ENCODE assay signal across 12 mouse cellular contexts in the genomic region with DNA sequence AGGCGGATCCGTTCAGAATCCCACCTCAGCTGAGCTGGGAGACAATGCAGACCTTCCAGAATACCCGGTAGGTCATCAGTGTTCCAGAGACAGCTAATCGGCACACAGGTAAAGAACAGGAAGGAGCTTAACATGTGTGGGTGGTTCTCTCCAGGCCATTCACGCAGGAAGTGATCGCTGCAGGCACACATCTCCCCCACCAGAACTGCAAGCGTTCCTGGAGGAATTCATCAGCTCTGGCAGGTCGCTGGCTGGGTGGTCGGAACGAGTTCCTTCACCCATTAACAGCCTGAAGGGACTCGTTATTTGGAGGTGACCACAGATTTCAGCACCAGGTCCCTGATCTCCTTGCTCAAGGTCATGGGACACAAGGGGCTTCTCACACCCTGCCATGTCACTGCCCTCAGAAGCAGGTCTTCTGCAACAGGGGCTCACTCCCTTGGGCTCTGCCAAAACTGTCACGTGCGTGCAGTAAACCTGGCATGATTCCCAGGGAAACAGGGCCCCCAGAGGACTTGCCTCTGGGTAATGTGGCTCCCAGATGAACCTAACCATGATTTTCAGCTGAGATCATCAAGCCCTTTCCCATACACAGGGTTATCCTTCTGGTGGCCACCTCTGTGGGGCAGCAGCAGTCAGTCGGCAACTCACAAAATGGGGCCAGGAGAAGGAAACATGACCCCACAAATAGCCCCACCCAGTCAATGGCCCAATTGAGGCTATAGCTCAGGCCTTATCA. TPM values are rescaled to one million over a fixed set of nuclear protein-coding genes. Genes with fewer than 3 reads are reported as not detected.
A peak's percentile ranks its signal among the peaks of the same experiment; 100 is the strongest.
DNase-seq lines count a peak whose midpoint lies in the region; ATAC-seq and TF ChIP-seq lines count a peak whose summit lies in the region.
"Had no signal": no experiment of that assay in that cellular context is flagged by ENCODE, and none has a peak within 500 bp of the region (broad histone marks: within the 10 kb centered on the region; RNA-seq: fewer than 3 reads in every experiment).

No protein-coding gene starts in this region.

- H3K4me1 ChIP-seq in heart, embryonic 13.5 days: peaks cover 14% of the 10 kb centered on the region
- no peaks in the 10 kb centered on the region for H3K4me1 ChIP-seq in midbrain, postnatal 0 days (ENCODE audit: insufficient read depth, low read length)
- H3K4me1 ChIP-seq in midbrain, embryonic 15.5 days: peaks cover 3% of the 10 kb centered on the region; the same call in 1 of the 2 replicates
- H3K4me1 ChIP-seq in heart, embryonic 16.5 days (ENCODE audit: control insufficient read depth, insufficient read depth, low read length): no peaks in the 10 kb centered on the region
- peaks cover 5% of the 10 kb centered on the region; the same call in 1 of the 2 replicates for H3K4me1 ChIP-seq in stomach, embryonic 15.5 days

- H3K9me3 ChIP-seq in heart, embryonic 13.5 days: no peaks in the 10 kb centered on the region
- H3K9me3 ChIP-seq in midbrain, postnatal 0 days (ENCODE audit: low read length): no peaks in the 10 kb centered on the region
- no peaks in the 10 kb centered on the region for H3K9me3 ChIP-seq in midbrain, embryonic 15.5 days
- H3K9me3 ChIP-seq in heart, embryonic 16.5 days (replicated peaks; ENCODE audit: control insufficient read depth, low read length): no peaks in the 10 kb centered on the region
- H3K9me3 ChIP-seq in stomach, embryonic 15.5 days: no peaks in the 10 kb centered on the region

- no peaks in the 10 kb centered on the region for H3K36me3 ChIP-seq in heart, embryonic 13.5 days
- no peaks in the 10 kb centered on the region for H3K36me3 ChIP-seq in midbrain, postnatal 0 days (ENCODE audit: insufficient read depth, low read length)
- no peaks in the 10 kb centered on the region for H3K36me3 ChIP-seq in midbrain, embryonic 15.5 days (replicated peaks)
- no peaks in the 10 kb centered on the region for H3K36me3 ChIP-seq in heart, embryonic 16.5 days (ENCODE audit: control insufficient read depth, insufficient read depth)
- no peaks in the 10 kb centered on the region for H3K36me3 ChIP-seq in stomach, embryonic 15.5 days

- DNase-seq in heart, postnatal 25 days (ENCODE audit: low spot score): no peak
- peak; percentile 31 for DNase-seq in midbrain, postnatal 0 days (ENCODE audit: low spot score)
- DNase-seq in layer of hippocampus, postnatal 25 days (ENCODE audit: extremely low spot score in 1 of 2, low spot score in 1 of 2): no peak
- DNase-seq in frontal cortex, postnatal 10 days (ENCODE audit: low spot score in 2 of 2): no peak
- DNase-seq: adrenal gland, adult 8-10 months; cerebellum, postnatal 14 days; gastrocnemius, adult 2 months had no signal

- 21% methylated on average over 14 of the region's 14 CpGs for WGBS in heart, embryonic 13.5 days
- 57% methylated on average over 14 of the region's 14 CpGs for WGBS in midbrain, postnatal 0 days
- 61% methylated on average over 14 of the region's 14 CpGs for WGBS in midbrain, embryonic 15.5 days
- WGBS in heart, embryonic 16.5 days: 22% methylated on average over 14 of the region's 14 CpGs
- 23% methylated on average over 14 of the region's 14 CpGs for WGBS in stomach, embryonic 15.5 days

- peak overlapping the region; percentile 43 for H3K4me2 ChIP-seq in heart, embryonic 13.5 days
- H3K4me2 ChIP-seq in midbrain, postnatal 0 days (ENCODE audit: low read depth, low read length, poor library complexity, severe bottlenecking): no peak overlapping the region
- H3K4me2 ChIP-seq in midbrain, embryonic 15.5 days: no peak overlapping the region
- peak overlapping the region; percentile 39 for H3K4me2 ChIP-seq in heart, embryonic 16.5 days (ENCODE audit: low read depth, low read length)
- H3K4me2 ChIP-seq in stomach, embryonic 15.5 days: no peak overlapping the region

- no peak overlapping the region for H3K9ac ChIP-seq in heart, embryonic 13.5 days
- H3K9ac ChIP-seq in midbrain, postnatal 0 days (replicated peaks; ENCODE audit: low read length, poor library complexity, severe bottlenecking): no peak overlapping the region
- no peak overlapping the region for H3K9ac ChIP-seq in midbrain, embryonic 15.5 days
- no peak overlapping the region for H3K9ac ChIP-seq in heart, embryonic 16.5 days (ENCODE audit: low read length)
- H3K9ac ChIP-seq in stomach, embryonic 15.5 days: no peak overlapping the region

- H3K4me3 ChIP-seq in heart, embryonic 13.5 days: no peak overlapping the region
- H3K4me3 ChIP-seq in midbrain, postnatal 0 days (ENCODE audit: low read depth, low read length): no peak overlapping the region
- H3K4me3 ChIP-seq in midbrain, embryonic 15.5 days: no peak overlapping the region
- no peak overlapping the region for H3K4me3 ChIP-seq in heart, embryonic 16.5 days (ENCODE audit: low read length)
- H3K4me3 ChIP-seq in stomach, embryonic 15.5 days (replicated peaks): no peak overlapping the region
- H3K4me3 ChIP-seq: gastrocnemius, adult 2 months had no signal

- H3K27me3 ChIP-seq in heart, embryonic 13.5 days (replicated peaks): peaks cover 13% of the 10 kb centered on the region; the same call in 1 of the 2 replicates
- H3K27me3 ChIP-seq in midbrain, postnatal 0 days (ENCODE audit: insufficient read depth, low read length): no peaks in the 10 kb centered on the region
- no peaks in the 10 kb centered on the region for H3K27me3 ChIP-seq in midbrain, embryonic 15.5 days (replicated peaks)
- no peaks in the 10 kb centered on the region for H3K27me3 ChIP-seq in heart, embryonic 16.5 days (ENCODE audit: control insufficient read depth, insufficient read depth, low read length)
- H3K27me3 ChIP-seq in stomach, embryonic 15.5 days (replicated peaks): no peaks in the 10 kb centered on the region

- intact Hi-C loops in heart, postnatal 25 days (cut with DNase I): no loop called here

- ATAC-seq in heart, embryonic 13.5 days (ENCODE audit: extremely low read depth, insufficient number of reproducible peaks, low FRiP score, low TSS enrichment): peak; percentile 54; the same call in 1 of the 2 replicates
- ATAC-seq in midbrain, postnatal 0 days (ENCODE audit: low FRiP score): no peak
- no peak for ATAC-seq in midbrain, embryonic 15.5 days (replicated peaks)
- ATAC-seq in heart, embryonic 16.5 days (replicated peaks; ENCODE audit: extremely low read depth, insufficient read depth, low FRiP score): peak; percentile 84
- ATAC-seq in stomach, embryonic 15.5 days (ENCODE audit: insufficient read depth, low FRiP score, low read depth): peak; percentile 7; the same call in 1 of the 2 replicates
- ATAC-seq: inflammation-experienced regulatory T-cells, adult 6 months had no signal

- TF ChIP-seq CTCF in midbrain, postnatal 0 days (IDR thresholded peaks at IDR 0.05): no peak

- H3K27ac ChIP-seq in heart, embryonic 13.5 days (replicated peaks): peak overlapping the region; percentile 69
- no peak overlapping the region for H3K27ac ChIP-seq in midbrain, postnatal 0 days (ENCODE audit: low read depth, low read length)
- H3K27ac ChIP-seq in midbrain, embryonic 15.5 days: no peak overlapping the region
- peak overlapping the region; percentile 21; the same call in 1 of the 2 replicates for H3K27ac ChIP-seq in heart, embryonic 16.5 days (ENCODE audit: low read length)
- no peak overlapping the region for H3K27ac ChIP-seq in stomach, embryonic 15.5 days
- H3K27ac ChIP-seq: gastrocnemius, adult 2 months had no signal

RNA-seq across cellular contexts. Expression of a gene that starts 46.8 kb away (rescaled TPM):
- polyA plus RNA-seq in heart, embryonic 13.5 days (2015; fragmentation: Nextera tagmentation; extraction: Ambion mirVana): 0.05 TPM in 1 of 2 replicates, not detected in the other
- under 1 TPM; 0.10 to 0.28 TPM for total RNA-seq in heart, postnatal 25 days (2021)
- 2.0 and 2.3 TPM in 2 replicates for total RNA-seq in midbrain, postnatal 0 days (2014; rRNA removed)
- 1.2 and 1.5 TPM in 2 replicates for polyA plus RNA-seq in midbrain, postnatal 0 days (2015; fragmentation: Nextera tagmentation; extraction: Ambion mirVana)
- polyA plus RNA-seq in midbrain, embryonic 15.5 days (2015; fragmentation: Nextera tagmentation; extraction: Ambion mirVana): 0.74 and 1.4 TPM in 2 replicates
- polyA plus RNA-seq in heart, embryonic 16.5 days (2015; fragmentation: Nextera tagmentation; extraction: Ambion mirVana): 0.09 and 0.12 TPM in 2 replicates
- 0.28 and 0.41 TPM in 2 replicates for polyA plus RNA-seq in stomach, embryonic 15.5 days (2015; fragmentation: Nextera tagmentation; extraction: Ambion mirVana)
- total RNA-seq in layer of hippocampus, postnatal 25 days (2021): 1 to 10 TPM; 5.6 to 6.9 TPM

Comparison
In these comparisons a context has a peak if more than half of its experiments do, and no peak if none do; other contexts are left out.
1. ATAC-seq: peak in heart, embryonic 13.5 days (single experiment), heart, embryonic 16.5 days (single experiment) and stomach, embryonic 15.5 days (single experiment); none in midbrain, postnatal 0 days (single experiment) and midbrain, embryonic 15.5 days (single experiment).
2. H3K27ac ChIP-seq: peak in heart, embryonic 13.5 days (single experiment) and heart, embryonic 16.5 days (single experiment); none in midbrain, postnatal 0 days (single experiment), midbrain, embryonic 15.5 days (single experiment) and stomach, embryonic 15.5 days (single experiment).
3. H3K4me2 ChIP-seq: peak in heart, embryonic 13.5 days (single experiment) and heart, embryonic 16.5 days (single experiment); none in midbrain, postnatal 0 days (single experiment), midbrain, embryonic 15.5 days (single experiment) and stomach, embryonic 15.5 days (single experiment).